Mouse (Mus musculus): ENCODE measurements around the gene Afap1l2. TPM values are rescaled to one million over a fixed set of nuclear protein-coding genes. Genes with fewer than 3 reads are reported as not detected.

Afap1l2 gene
- polyA plus RNA-seq, 1 experiment = 4.9 TPM

- no peak overlapping the region for H3K4me3 ChIP-seq (replicated peaks; ENCODE audit: control insufficient read depth, low read depth, low read length)
- no peak for TF ChIP-seq POLR2A (IDR thresholded peaks at IDR 0.05; ENCODE audit: borderline replicate concordance, control insufficient read depth, low read depth, low read length)
- TF ChIP-seq CTCF (IDR thresholded peaks at IDR 0.05; ENCODE audit: control insufficient read depth, insufficient read depth, low read length) = no peak
- H3K4me1 ChIP-seq (ENCODE audit: control insufficient read depth, insufficient read depth, low read length) = no peaks in the 10 kb centered on the region
- WGBS = 59% methylated on average over 19 of the region's 19 CpGs
- H3K27ac ChIP-seq (ENCODE audit: control insufficient read depth, insufficient read depth, low read depth, low read length, poor library complexity) = no peak overlapping the region
These were observed 30.8 kb downstream of the Afap1l2 start for GRCm38 (mm10) chr19:56976962-56977948.

GRCm38 (mm10) chr19:56976515-56976914 is 31.5 kb downstream of the Afap1l2 start:
- 90% methylated on average over 5 of the region's 5 CpGs for WGBS
- Histone ChIP-seq H3K4me1 (ENCODE audit: control insufficient read depth, insufficient read depth, low read length) (peaks cover 3% of the 10 kb centered on the region; the same call in 1 of the 2 replicates), H3K4me3 (replicated peaks; ENCODE audit: control insufficient read depth, low read depth, low read length) (no peak overlapping the region), H3K27ac (ENCODE audit: control insufficient read depth, insufficient read depth, low read depth, low read length, poor library complexity) (no peak overlapping the region)
- TF ChIP-seq CTCF (IDR thresholded peaks at IDR 0.05; ENCODE audit: control insufficient read depth, insufficient read depth, low read length) (no peak), POLR2A (IDR thresholded peaks at IDR 0.05; ENCODE audit: borderline replicate concordance, control insufficient read depth, low read depth, low read length) (no peak)

- Histone ChIP-seq H3K4me1 (ENCODE audit: control insufficient read depth, insufficient read depth, low read length) (peaks cover 3% of the 10 kb centered on the region; the same call in 1 of the 2 replicates), H3K4me3 (replicated peaks; ENCODE audit: control insufficient read depth, low read depth, low read length) (no peak overlapping the region), H3K27ac (ENCODE audit: control insufficient read depth, insufficient read depth, low read depth, low read length, poor library complexity) (no peak overlapping the region)
- 86% methylated on average over 3 of the region's 3 CpGs for WGBS
- no peak for TF ChIP-seq CTCF (IDR thresholded peaks at IDR 0.05; ENCODE audit: control insufficient read depth, insufficient read depth, low read length)
These were observed 32.5 kb downstream of the Afap1l2 start for GRCm38 (mm10) chr19:56975502-56975901.

- WGBS = 73% methylated on average over 4 of the region's 4 CpGs
- TF ChIP-seq CTCF (IDR thresholded peaks at IDR 0.05; ENCODE audit: control insufficient read depth, insufficient read depth, low read length) (no peak), POLR2A (IDR thresholded peaks at IDR 0.05; ENCODE audit: borderline replicate concordance, control insufficient read depth, low read depth, low read length) (no peak)
- H3K27ac ChIP-seq (ENCODE audit: control insufficient read depth, insufficient read depth, low read depth, low read length, poor library complexity) = no peak overlapping the region
- H3K4me3 ChIP-seq (replicated peaks; ENCODE audit: control insufficient read depth, low read depth, low read length) = no peak overlapping the region
- H3K4me1 ChIP-seq (ENCODE audit: control insufficient read depth, insufficient read depth, low read length) = peaks cover 3% of the 10 kb centered on the region; the same call in 1 of the 2 replicates
These were observed 33.9 kb downstream of the Afap1l2 start for GRCm38 (mm10) chr19:56974159-56974558.

GRCm38 (mm10) chr19:56972768-56973167 is 35.3 kb downstream of the Afap1l2 start:
- no peak overlapping the region for H3K4me3 ChIP-seq (replicated peaks; ENCODE audit: control insufficient read depth, low read depth, low read length)
- peaks cover 3% of the 10 kb centered on the region; the same call in 1 of the 2 replicates for H3K4me1 ChIP-seq (ENCODE audit: control insufficient read depth, insufficient read depth, low read length)
- 80% methylated on average over 2 of the region's 2 CpGs for WGBS
- TF ChIP-seq POLR2A (IDR thresholded peaks at IDR 0.05; ENCODE audit: borderline replicate concordance, control insufficient read depth, low read depth, low read length) (no peak), CTCF (IDR thresholded peaks at IDR 0.05; ENCODE audit: control insufficient read depth, insufficient read depth, low read length) (no peak)
- no peak overlapping the region for H3K27ac ChIP-seq (ENCODE audit: control insufficient read depth, insufficient read depth, low read depth, low read length, poor library complexity)

GRCm38 (mm10) chr19:56971347-56971746 is 36.7 kb downstream of the Afap1l2 start:
- H3K4me3 ChIP-seq (replicated peaks; ENCODE audit: control insufficient read depth, low read depth, low read length) = no peak overlapping the region
- peaks cover 3% of the 10 kb centered on the region; the same call in 1 of the 2 replicates for H3K4me1 ChIP-seq (ENCODE audit: control insufficient read depth, insufficient read depth, low read length)
- TF ChIP-seq POLR2A (IDR thresholded peaks at IDR 0.05; ENCODE audit: borderline replicate concordance, control insufficient read depth, low read depth, low read length) (no peak), CTCF (IDR thresholded peaks at IDR 0.05; ENCODE audit: control insufficient read depth, insufficient read depth, low read length) (no peak)
- WGBS = 66% methylated on average over 7 of the region's 7 CpGs
- H3K27ac ChIP-seq (ENCODE audit: control insufficient read depth, insufficient read depth, low read depth, low read length, poor library complexity) = no peak overlapping the region

GRCm38 (mm10) chr19:56963876-56964275 is 44.2 kb downstream of the Afap1l2 start:
- Histone ChIP-seq H3K4me1 (ENCODE audit: control insufficient read depth, insufficient read depth, low read length) (no peaks in the 10 kb centered on the region), H3K27ac (ENCODE audit: control insufficient read depth, insufficient read depth, low read depth, low read length, poor library complexity) (no peak overlapping the region), H3K4me3 (replicated peaks; ENCODE audit: control insufficient read depth, low read depth, low read length) (no peak overlapping the region)
- WGBS = 51% methylated on average over 5 of the region's 5 CpGs
- TF ChIP-seq POLR2A (IDR thresholded peaks at IDR 0.05; ENCODE audit: borderline replicate concordance, control insufficient read depth, low read depth, low read length) (no peak), CTCF (IDR thresholded peaks at IDR 0.05; ENCODE audit: control insufficient read depth, insufficient read depth, low read length) (no peak)

GRCm38 (mm10) chr19:56959601-56960000 is 48.4 kb downstream of the Afap1l2 start:
- WGBS = 86% methylated on average over 3 of the region's 3 CpGs
- TF ChIP-seq CTCF (IDR thresholded peaks at IDR 0.05; ENCODE audit: control insufficient read depth, insufficient read depth, low read length) (no peak), POLR2A (IDR thresholded peaks at IDR 0.05; ENCODE audit: borderline replicate concordance, control insufficient read depth, low read depth, low read length) (no peak)
- H3K4me3 ChIP-seq (replicated peaks; ENCODE audit: control insufficient read depth, low read depth, low read length) = no peak overlapping the region
- no peak overlapping the region for H3K27ac ChIP-seq (ENCODE audit: control insufficient read depth, insufficient read depth, low read depth, low read length, poor library complexity)
- H3K4me1 ChIP-seq (ENCODE audit: control insufficient read depth, insufficient read depth, low read length) = no peaks in the 10 kb centered on the region

All from bone marrow, adult 2 months (tissue).